Mouse (Mus musculus) liver, postnatal 0 days (tissue): ENCODE results near the gene Smyd2. TPM values are rescaled to one million over a fixed set of nuclear protein-coding genes. Genes with fewer than 3 reads are reported as not detected.

Experiments used
- ATAC-seq: fragments of 200-750 bp; cut with Nextera tagmentation; 2 replicates; pipeline ENCODE4 v1.8.0; 2017; ENCODE audit warnings: mild to moderate bottlenecking, moderate library complexity
- DNase-seq: peaks from one replicate; pipeline ENCODE4 v3.0.0-alpha.2; 2016
- H3K27ac ChIP-seq: fragments of 300-500 bp; sonication (generic); 2 replicates; pipeline ENCODE4 v1.5.1; 2014; ENCODE audit warnings: antibody characterized with exemption, moderate library complexity, mild to moderate bottlenecking, low read depth
- H3K27me3 ChIP-seq: fragments of 300-500 bp; sonication (generic); 2 replicates; pipeline ENCODE4 v1.6.1; 2014; ENCODE audit warnings: low read length, control low read depth, mixed read lengths; ENCODE audit not compliant: insufficient read depth
- H3K36me3 ChIP-seq: fragments of 300-500 bp; sonication (generic); replicated peaks from 2 replicates; pipeline ENCODE4 v1.6.1; 2014; ENCODE audit warnings: mild to moderate bottlenecking, control low read depth, low read length, moderate library complexity, mixed read lengths; ENCODE audit not compliant: insufficient read depth
- H3K4me1 ChIP-seq: fragments of 300-500 bp; sonication (generic); 2 replicates; pipeline ENCODE4 v1.6.1; 2014; ENCODE audit warnings: antibody characterized with exemption, mild to moderate bottlenecking, control low read depth; ENCODE audit not compliant: insufficient read depth
- H3K4me2 ChIP-seq: fragments of 300-500 bp; sonication (generic); 2 replicates; pipeline ENCODE4 v1.6.1; 2014; ENCODE audit warnings: low read depth, mild to moderate bottlenecking, low read length, moderate library complexity, mixed read lengths
- H3K4me3 ChIP-seq: fragments of 300-500 bp; sonication (generic); 2 replicates; pipeline ENCODE4 v1.5.1; 2014; ENCODE audit warnings: low read depth, low read length
- H3K9ac ChIP-seq: fragments of 300-500 bp; sonication (generic); replicated peaks from 2 replicates; pipeline ENCODE4 v1.6.1; 2014; ENCODE audit warnings: mild to moderate bottlenecking, moderate library complexity
- H3K9me3 ChIP-seq: fragments of 300-500 bp; sonication (generic); 2 replicates; pipeline ENCODE4 v1.6.1; 2016; ENCODE audit warnings: mild to moderate bottlenecking, control low read depth, low read length, mixed read lengths
- CTCF ChIP-seq: sonication (generic); IDR thresholded peaks from 2 replicates; pipeline ENCODE4 v1.5.1; 2016; ENCODE audit warnings: antibody characterized with exemption, low read depth
- EP300 ChIP-seq: IDR thresholded peaks from 2 replicates; pipeline ENCODE4 v1.6.1; 2016; ENCODE audit warnings: antibody characterized with exemption, low read depth, mild to moderate bottlenecking
- WGBS: fragments of 180-500 bp; shearing (Covaris S2); extraction: QIAGEN DNeasy Blood & Tissue Kit; methylation state at CpG from one replicate; pipeline ENCODE4 v1.1.7; 2014; ENCODE audit not compliant: insufficient replicate concordance; 5-methylcytosine and 5-hydroxymethylcytosine counted together
- polyA plus RNA-seq: library from polyadenylated mRNA; unstranded; fragments of >200 nt; fragmentation: Nextera tagmentation; extraction: Ambion mirVana; gene quantifications from 2 replicates; pipeline ENCODE4 v1.2.1, GENCODE M21; 2015

Smyd2 gene
- polyA plus RNA-seq, 1 experiment from 2014 or later = 23.3 TPM

GRCm38 (mm10) chr1:189860112-189860941 is 61.8 kb downstream of the Smyd2 start:
- H3K9me3 ChIP-seq = no peaks in the 10 kb centered on the region
- H3K27me3 ChIP-seq = no peaks in the 10 kb centered on the region
- no peak overlapping the region for H3K9ac ChIP-seq
- ATAC-seq (peak; percentile 60), DNase-seq (peak; percentile 29)
- peaks cover 7% of the 10 kb centered on the region for H3K4me1 ChIP-seq
- H3K4me3 ChIP-seq = no peak overlapping the region
- WGBS = 73% methylated on average over 17 of the region's 17 CpGs
- H3K27ac ChIP-seq = no peak overlapping the region
- H3K36me3 ChIP-seq = no peaks in the 10 kb centered on the region
- TF ChIP-seq EP300 = no peak
- peak; percentile 46 for TF ChIP-seq CTCF
- no peak overlapping the region for H3K4me2 ChIP-seq

- no peak overlapping the region for H3K4me2 ChIP-seq
- H3K4me3 ChIP-seq = no peak overlapping the region
- H3K36me3 ChIP-seq = no peaks in the 10 kb centered on the region
- H3K27me3 ChIP-seq = no peaks in the 10 kb centered on the region
- H3K9ac ChIP-seq = no peak overlapping the region
- DNase-seq (no peak), ATAC-seq (no peak)
- WGBS = 93% methylated on average over 6 of the region's 6 CpGs
- no peak overlapping the region for H3K27ac ChIP-seq
- H3K4me1 ChIP-seq = peaks cover 7% of the 10 kb centered on the region
- TF ChIP-seq CTCF = no peak
- no peak for TF ChIP-seq EP300
- no peaks in the 10 kb centered on the region for H3K9me3 ChIP-seq
Measured at GRCm38 (mm10) chr1:189858377-189858776, 63.8 kb downstream of the Smyd2 start.

GRCm38 (mm10) chr1:189855739-189856138 is 66.4 kb downstream of the Smyd2 start:
- no peak overlapping the region for H3K9ac ChIP-seq
- H3K27me3 ChIP-seq = no peaks in the 10 kb centered on the region
- no peak overlapping the region for H3K27ac ChIP-seq
- no peaks in the 10 kb centered on the region for H3K36me3 ChIP-seq
- DNase-seq (no peak), ATAC-seq (no peak)
- no peak overlapping the region for H3K4me3 ChIP-seq
- 50% methylated on average over 5 of the region's 5 CpGs for WGBS
- H3K4me1 ChIP-seq = peaks cover 3% of the 10 kb centered on the region; the same call in 1 of the 2 replicates
- TF ChIP-seq EP300 (peak; percentile 8; the same call in 1 of the 2 replicates), CTCF (no peak)
- H3K9me3 ChIP-seq = no peaks in the 10 kb centered on the region
- H3K4me2 ChIP-seq = no peak overlapping the region

GRCm38 (mm10) chr1:189854646-189855045 is 67.5 kb downstream of the Smyd2 start:
- ATAC-seq (no peak), DNase-seq (no peak)
- no peak for TF ChIP-seq CTCF
- no peak for TF ChIP-seq EP300
- H3K9ac ChIP-seq = no peak overlapping the region
- WGBS = 79% methylated on average over 13 of the region's 13 CpGs
- no peaks in the 10 kb centered on the region for H3K36me3 ChIP-seq
- H3K9me3 ChIP-seq = no peaks in the 10 kb centered on the region
- H3K4me3 ChIP-seq = no peak overlapping the region
- H3K27me3 ChIP-seq = no peaks in the 10 kb centered on the region
- no peak overlapping the region for H3K4me2 ChIP-seq
- no peak overlapping the region for H3K27ac ChIP-seq
- H3K4me1 ChIP-seq = no peaks in the 10 kb centered on the region

GRCm38 (mm10) chr1:189852456-189852855 is 69.7 kb downstream of the Smyd2 start:
- no peaks in the 10 kb centered on the region for H3K9me3 ChIP-seq
- no peak overlapping the region for H3K4me2 ChIP-seq
- H3K27ac ChIP-seq = no peak overlapping the region
- no peaks in the 10 kb centered on the region for H3K4me1 ChIP-seq
- no peaks in the 10 kb centered on the region for H3K27me3 ChIP-seq
- H3K4me3 ChIP-seq = no peak overlapping the region
- no peak overlapping the region for H3K9ac ChIP-seq
- no peaks in the 10 kb centered on the region for H3K36me3 ChIP-seq
- no peak for ATAC-seq
- WGBS = 83% methylated on average over 7 of the region's 7 CpGs
- no peak for DNase-seq
- no peak for TF ChIP-seq CTCF
- TF ChIP-seq EP300 = no peak

- H3K36me3 ChIP-seq = no peaks in the 10 kb centered on the region
- no peaks in the 10 kb centered on the region for H3K27me3 ChIP-seq
- no peaks in the 10 kb centered on the region for H3K9me3 ChIP-seq
- H3K4me1 ChIP-seq = no peaks in the 10 kb centered on the region
- H3K4me3 ChIP-seq = no peak overlapping the region
- H3K27ac ChIP-seq = no peak overlapping the region
- ATAC-seq = no peak
- TF ChIP-seq CTCF = no peak
- TF ChIP-seq EP300 = no peak
- no peak for DNase-seq
- 76% methylated on average over 5 of the region's 5 CpGs for WGBS
- no peak overlapping the region for H3K4me2 ChIP-seq
- no peak overlapping the region for H3K9ac ChIP-seq
Measured at GRCm38 (mm10) chr1:189852051-189852450, 70.1 kb downstream of the Smyd2 start.
